Mouse (Mus musculus): Measurements from ENCODE around the gene Nubp1. TPM values are rescaled to one million over a fixed set of nuclear protein-coding genes. Genes with fewer than 3 reads are reported as not detected.

Nubp1 gene
- polyA plus RNA-seq, 1 experiment from 2014 or later: 74.2 TPM

DNA sequence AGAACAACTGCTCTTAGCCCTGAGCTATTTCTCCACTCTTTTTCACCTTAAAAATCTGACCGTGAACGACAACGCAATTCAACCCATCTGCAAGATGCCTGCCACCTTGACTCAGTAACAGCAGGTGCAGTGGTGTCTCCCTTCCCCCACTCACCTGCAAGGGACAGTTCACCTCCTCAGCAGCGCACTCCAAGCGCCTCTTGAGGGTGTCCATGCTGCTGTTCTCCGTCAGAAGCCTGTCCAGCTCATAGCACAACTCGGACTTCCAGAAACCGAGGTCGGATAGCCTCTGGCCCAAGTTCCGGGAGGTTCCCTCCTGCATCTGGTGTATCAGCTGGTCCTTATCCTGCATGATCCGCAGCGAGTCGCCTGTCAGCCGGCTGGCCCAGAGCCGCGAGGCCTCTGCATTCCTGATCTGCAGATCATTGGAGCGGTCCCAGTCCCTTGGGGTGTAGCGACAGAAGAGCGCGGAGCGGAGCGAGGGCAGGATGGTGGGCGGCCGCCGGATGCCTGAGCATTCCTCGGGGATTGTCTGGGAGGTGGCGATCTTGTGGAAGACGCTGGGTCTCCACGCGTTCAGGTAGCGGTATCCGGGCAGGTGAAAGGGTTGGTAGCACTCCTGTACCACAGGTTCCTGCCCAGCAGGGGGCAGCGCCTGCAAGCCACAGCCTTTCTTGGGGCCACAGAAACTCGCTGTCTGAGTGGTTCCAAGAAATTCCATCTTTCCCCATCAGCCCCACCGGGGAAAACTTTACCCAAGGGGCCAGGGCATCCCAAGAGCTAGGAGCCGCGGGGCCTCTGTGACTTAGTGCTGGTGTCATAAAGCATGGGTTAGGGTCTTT, 16.8 kb upstream of the Nubp1 start, which contains the start of gene Tekt5:
Gene Tekt5 (minus strand): TSS at position 792 of the 842 bp plus-strand sequence.
- H3K27me3 ChIP-seq (replicated peaks; ENCODE audit: control insufficient read depth, insufficient read depth, low read length): 0 out of 2 replicates have a peak, but pooled peaks cover 4% of the 10 kb centered on the region
- no peaks in the 10 kb centered on the region for H3K9me3 ChIP-seq (ENCODE audit: control insufficient read depth, low read length)
- peak within 1 kb of the TSS; percentile 56 for H3K4me2 ChIP-seq (ENCODE audit: low read length)
- no peak within 1 kb of the TSS for H3K27ac ChIP-seq (ENCODE audit: low read depth)
- ATAC-seq (replicated peaks; ENCODE audit: low FRiP score, low TSS enrichment, low read depth): peak; percentile 53
- DNase-seq (ENCODE audit: low spot score): peak; percentile 74
- no peaks in the 10 kb centered on the region for H3K36me3 ChIP-seq (ENCODE audit: control insufficient read depth, insufficient read depth, low read length)
- H3K4me1 ChIP-seq (replicated peaks; ENCODE audit: control insufficient read depth, insufficient read depth, low read length): peaks cover 6% of the 10 kb centered on the region; the same call in 1 of the 2 replicates
- H3K4me3 ChIP-seq (ENCODE audit: low read depth, low read length): peak within 1 kb of the TSS; percentile 23
- 9% methylated on average over 37 of the region's 37 CpGs for WGBS
- H3K9ac ChIP-seq (ENCODE audit: low read length): 0 out of 2 replicates have a peak within 1 kb of the TSS, but pooled peaks have one; percentile 2

GRCm38 (mm10) chr16:10398755-10399154, 13.0 kb upstream of the Nubp1 start:
- Histone ChIP-seq H3K9me3 (ENCODE audit: control insufficient read depth, low read length) (no peaks in the 10 kb centered on the region), H3K27ac (ENCODE audit: low read depth) (no peak overlapping the region), H3K36me3 (ENCODE audit: control insufficient read depth, insufficient read depth, low read length) (no peaks in the 10 kb centered on the region), H3K4me3 (ENCODE audit: low read depth, low read length) (no peak overlapping the region), H3K4me2 (ENCODE audit: low read length) (no peak overlapping the region), H3K9ac (ENCODE audit: low read length) (no peak overlapping the region), H3K4me1 (replicated peaks; ENCODE audit: control insufficient read depth, insufficient read depth, low read length) (peaks cover 6% of the 10 kb centered on the region; the same call in 1 of the 2 replicates), H3K27me3 (replicated peaks; ENCODE audit: control insufficient read depth, insufficient read depth, low read length) (0 out of 2 replicates have a peak, but pooled peaks cover 4% of the 10 kb centered on the region)
- DNase-seq (ENCODE audit: low spot score) (no peak), ATAC-seq (replicated peaks; ENCODE audit: low FRiP score, low TSS enrichment, low read depth) (no peak)
- WGBS: 71% methylated on average over 5 of the region's 5 CpGs

DNA sequence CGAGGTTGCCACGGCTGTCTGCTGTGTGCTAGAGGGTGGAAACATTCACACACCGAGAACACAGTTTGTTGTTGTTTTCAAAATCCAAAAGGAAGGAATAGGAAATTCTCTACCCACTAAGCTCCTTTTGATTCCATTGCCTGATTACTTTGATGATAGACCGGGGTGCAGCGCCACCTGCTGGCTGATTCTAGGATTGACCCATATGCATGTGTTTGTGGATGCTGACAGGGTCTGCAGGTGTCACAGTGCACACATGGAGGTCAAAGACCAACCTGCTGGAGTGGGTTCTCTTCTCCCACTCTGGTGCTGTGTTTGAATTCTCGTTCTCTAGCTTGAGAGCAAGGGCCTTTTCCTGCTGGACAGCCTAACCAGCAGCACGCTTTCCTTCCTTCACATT, 12.6 kb upstream of the Nubp1 start:
- DNase-seq (ENCODE audit: low spot score): peak; percentile 96
- Histone ChIP-seq H3K36me3 (ENCODE audit: control insufficient read depth, insufficient read depth, low read length) (no peaks in the 10 kb centered on the region), H3K9me3 (ENCODE audit: control insufficient read depth, low read length) (no peaks in the 10 kb centered on the region), H3K9ac (ENCODE audit: low read length) (no peak overlapping the region), H3K4me3 (ENCODE audit: low read depth, low read length) (no peak overlapping the region), H3K27ac (ENCODE audit: low read depth) (no peak overlapping the region), H3K4me2 (ENCODE audit: low read length) (no peak overlapping the region), H3K4me1 (replicated peaks; ENCODE audit: control insufficient read depth, insufficient read depth, low read length) (peaks cover 6% of the 10 kb centered on the region; the same call in 1 of the 2 replicates), H3K27me3 (replicated peaks; ENCODE audit: control insufficient read depth, insufficient read depth, low read length) (0 out of 2 replicates have a peak, but pooled peaks cover 4% of the 10 kb centered on the region)
- WGBS: 37% methylated on average over 7 of the region's 7 CpGs
- ATAC-seq (replicated peaks; ENCODE audit: low FRiP score, low TSS enrichment, low read depth): no peak

DNA sequence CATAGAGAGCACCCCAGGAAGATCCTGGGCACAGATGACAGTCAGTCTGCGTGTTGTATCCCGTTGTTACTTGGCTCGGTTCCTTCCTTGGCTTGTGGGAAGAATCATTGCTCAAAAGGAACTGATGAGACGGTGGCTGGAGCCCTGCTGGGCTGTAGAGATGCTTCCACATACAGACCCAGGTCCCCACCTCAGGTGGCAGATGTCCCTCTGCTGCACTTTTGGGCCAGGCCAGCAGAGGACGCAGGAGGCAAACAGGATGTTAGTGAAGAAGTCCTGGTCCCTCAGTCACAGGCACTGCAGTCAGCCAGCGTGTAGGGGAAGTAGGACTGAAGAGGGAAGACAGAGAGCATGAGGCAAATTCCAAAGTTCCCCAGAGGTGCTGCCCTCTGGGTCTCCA, 4.2 kb downstream of the Nubp1 start:
- H3K9me3 ChIP-seq (ENCODE audit: control insufficient read depth, low read length): no peaks in the 10 kb centered on the region
- H3K9ac ChIP-seq (ENCODE audit: low read length): no peak overlapping the region
- WGBS: 69% methylated on average over 6 of the region's 6 CpGs
- peaks cover 61% of the 10 kb centered on the region for H3K36me3 ChIP-seq (ENCODE audit: control insufficient read depth, insufficient read depth, low read length)
- H3K4me1 ChIP-seq (replicated peaks; ENCODE audit: control insufficient read depth, insufficient read depth, low read length): peaks cover 10% of the 10 kb centered on the region
- H3K4me2 ChIP-seq (ENCODE audit: low read length): no peak overlapping the region
- no peak for DNase-seq (ENCODE audit: low spot score)
- H3K27ac ChIP-seq (ENCODE audit: low read depth): no peak overlapping the region
- H3K27me3 ChIP-seq (replicated peaks; ENCODE audit: control insufficient read depth, insufficient read depth, low read length): no peaks in the 10 kb centered on the region
- no peak for ATAC-seq (replicated peaks; ENCODE audit: low FRiP score, low TSS enrichment, low read depth)
- no peak overlapping the region for H3K4me3 ChIP-seq (ENCODE audit: low read depth, low read length)

GRCm38 (mm10) chr16:10416866-10417265, 5.1 kb downstream of the Nubp1 start:
- no peak overlapping the region for H3K4me3 ChIP-seq (ENCODE audit: low read depth, low read length)
- peaks cover 70% of the 10 kb centered on the region for H3K36me3 ChIP-seq (ENCODE audit: control insufficient read depth, insufficient read depth, low read length)
- H3K4me1 ChIP-seq (replicated peaks; ENCODE audit: control insufficient read depth, insufficient read depth, low read length): peaks cover 5% of the 10 kb centered on the region; the same call in 1 of the 2 replicates
- no peaks in the 10 kb centered on the region for H3K27me3 ChIP-seq (replicated peaks; ENCODE audit: control insufficient read depth, insufficient read depth, low read length)
- no peaks in the 10 kb centered on the region for H3K9me3 ChIP-seq (ENCODE audit: control insufficient read depth, low read length)
- DNase-seq (ENCODE audit: low spot score) (no peak), ATAC-seq (replicated peaks; ENCODE audit: low FRiP score, low TSS enrichment, low read depth) (no peak)
- H3K9ac ChIP-seq (ENCODE audit: low read length): no peak overlapping the region
- no peak overlapping the region for H3K27ac ChIP-seq (ENCODE audit: low read depth)
- no peak overlapping the region for H3K4me2 ChIP-seq (ENCODE audit: low read length)
- 88% methylated on average over 4 of the region's 4 CpGs for WGBS

GRCm38 (mm10) chr16:10417723-10418259, 6.0 kb downstream of the Nubp1 start:
- H3K4me1 ChIP-seq (replicated peaks; ENCODE audit: control insufficient read depth, insufficient read depth, low read length): 0 out of 2 replicates have a peak, but pooled peaks cover under 1% of the 10 kb centered on the region
- H3K9me3 ChIP-seq (ENCODE audit: control insufficient read depth, low read length): no peaks in the 10 kb centered on the region
- no peak overlapping the region for H3K4me3 ChIP-seq (ENCODE audit: low read depth, low read length)
- H3K27me3 ChIP-seq (replicated peaks; ENCODE audit: control insufficient read depth, insufficient read depth, low read length): no peaks in the 10 kb centered on the region
- no peak overlapping the region for H3K9ac ChIP-seq (ENCODE audit: low read length)
- no peak overlapping the region for H3K27ac ChIP-seq (ENCODE audit: low read depth)
- no peak for DNase-seq (ENCODE audit: low spot score)
- WGBS: 97% methylated on average over 9 of the region's 9 CpGs
- no peak for ATAC-seq (replicated peaks; ENCODE audit: low FRiP score, low TSS enrichment, low read depth)
- H3K36me3 ChIP-seq (ENCODE audit: control insufficient read depth, insufficient read depth, low read length): peaks cover 80% of the 10 kb centered on the region
- no peak overlapping the region for H3K4me2 ChIP-seq (ENCODE audit: low read length)

DNA sequence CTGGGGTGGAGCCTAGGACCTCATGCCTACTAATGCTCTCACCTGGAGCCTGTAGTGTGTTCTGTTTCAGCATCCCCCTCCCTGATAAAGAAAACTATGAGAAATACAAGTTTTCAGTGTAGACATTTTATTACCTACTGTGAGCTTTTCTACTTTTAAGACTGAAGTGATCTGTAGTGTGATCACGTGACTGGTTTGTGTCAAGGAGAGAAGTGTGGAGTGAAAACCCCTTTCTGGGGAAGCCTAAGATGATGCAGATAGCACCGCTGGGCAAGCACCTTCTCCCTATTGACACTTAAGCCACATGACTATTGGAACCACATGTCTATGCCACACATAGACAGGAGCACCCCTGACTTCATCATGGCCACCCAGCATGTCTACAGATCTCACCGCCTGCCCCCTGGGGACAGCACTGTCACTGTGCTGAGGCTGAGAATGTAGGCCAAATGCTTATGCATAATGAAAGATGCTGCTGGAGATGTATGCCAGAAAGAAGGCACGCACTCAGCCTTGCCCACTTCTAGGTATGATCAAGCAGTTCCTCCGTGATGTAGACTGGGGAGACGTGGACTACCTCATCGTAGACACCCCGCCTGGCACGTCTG, 8.8 kb downstream of the Nubp1 start:
- DNase-seq (ENCODE audit: low spot score) (no peak), ATAC-seq (replicated peaks; ENCODE audit: low FRiP score, low TSS enrichment, low read depth) (no peak)
- Histone ChIP-seq H3K27ac (ENCODE audit: low read depth) (no peak overlapping the region), H3K4me3 (ENCODE audit: low read depth, low read length) (no peak overlapping the region), H3K4me2 (ENCODE audit: low read length) (no peak overlapping the region), H3K4me1 (replicated peaks; ENCODE audit: control insufficient read depth, insufficient read depth, low read length) (no peaks in the 10 kb centered on the region), H3K9me3 (ENCODE audit: control insufficient read depth, low read length) (no peaks in the 10 kb centered on the region), H3K36me3 (ENCODE audit: control insufficient read depth, insufficient read depth, low read length) (peaks cover 84% of the 10 kb centered on the region), H3K27me3 (replicated peaks; ENCODE audit: control insufficient read depth, insufficient read depth, low read length) (no peaks in the 10 kb centered on the region), H3K9ac (ENCODE audit: low read length) (no peak overlapping the region)
- 93% methylated on average over 9 of the region's 9 CpGs for WGBS

- Histone ChIP-seq H3K4me3 (ENCODE audit: low read depth, low read length) (no peak overlapping the region), H3K36me3 (ENCODE audit: control insufficient read depth, insufficient read depth, low read length) (peaks cover 5% of the 10 kb centered on the region), H3K9me3 (ENCODE audit: control insufficient read depth, low read length) (no peaks in the 10 kb centered on the region), H3K9ac (ENCODE audit: low read length) (no peak overlapping the region), H3K4me2 (ENCODE audit: low read length) (no peak overlapping the region), H3K4me1 (replicated peaks; ENCODE audit: control insufficient read depth, insufficient read depth, low read length) (no peaks in the 10 kb centered on the region), H3K27ac (ENCODE audit: low read depth) (no peak overlapping the region), H3K27me3 (replicated peaks; ENCODE audit: control insufficient read depth, insufficient read depth, low read length) (no peaks in the 10 kb centered on the region)
- DNase-seq (ENCODE audit: low spot score) (no peak), ATAC-seq (replicated peaks; ENCODE audit: low FRiP score, low TSS enrichment, low read depth) (no peak)
- WGBS: 86% methylated on average over 1 of the region's 1 CpGs
Observed at GRCm38 (mm10) chr16:10431911-10432310, 20.2 kb downstream of the Nubp1 start.

Data from intestine, embryonic 14.5 days (tissue).